Mouse (Mus musculus): ENCODE data around the gene Cdkal1.

The Cdkal1 gene

DNA sequence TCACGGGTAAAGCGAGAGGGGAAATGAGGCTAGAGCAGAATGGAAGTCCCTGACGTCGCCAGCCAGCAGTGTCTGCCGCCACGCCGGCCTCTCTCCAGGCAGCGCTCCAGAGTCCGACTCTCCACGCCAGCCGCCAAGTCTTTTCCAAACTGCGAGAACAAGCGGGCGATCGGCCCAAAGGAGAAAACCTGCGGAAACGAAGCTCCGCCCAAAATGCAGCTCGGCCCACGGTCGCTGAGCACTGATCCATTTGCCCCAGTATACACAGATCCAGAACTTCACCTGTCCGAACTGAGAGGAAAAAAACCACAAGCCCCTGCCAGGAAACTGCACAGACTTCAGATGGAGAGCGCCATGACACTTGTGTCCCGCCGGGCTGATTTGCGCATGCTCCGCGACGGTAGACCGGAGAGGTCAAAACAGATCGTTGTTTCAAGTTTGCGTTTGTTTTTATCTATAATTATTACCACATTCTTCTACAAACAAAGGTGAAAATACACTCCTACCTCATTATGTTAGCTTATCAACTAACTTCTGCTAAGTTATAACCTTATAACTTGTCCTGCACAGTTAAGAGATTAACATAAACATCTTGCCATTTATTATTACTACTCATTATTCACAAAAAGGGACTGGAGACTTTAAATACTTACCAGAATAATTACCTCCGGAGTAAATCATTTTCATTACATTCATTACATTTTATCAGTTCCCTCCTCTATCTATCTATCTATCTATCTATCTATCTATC is at the start of gene Cdkal1:
Cdkal1 (minus strand) TSS at position 394 of the 751 bp plus-strand sequence.
- DNase-seq, result peak; percentile 86 to 91

DNA sequence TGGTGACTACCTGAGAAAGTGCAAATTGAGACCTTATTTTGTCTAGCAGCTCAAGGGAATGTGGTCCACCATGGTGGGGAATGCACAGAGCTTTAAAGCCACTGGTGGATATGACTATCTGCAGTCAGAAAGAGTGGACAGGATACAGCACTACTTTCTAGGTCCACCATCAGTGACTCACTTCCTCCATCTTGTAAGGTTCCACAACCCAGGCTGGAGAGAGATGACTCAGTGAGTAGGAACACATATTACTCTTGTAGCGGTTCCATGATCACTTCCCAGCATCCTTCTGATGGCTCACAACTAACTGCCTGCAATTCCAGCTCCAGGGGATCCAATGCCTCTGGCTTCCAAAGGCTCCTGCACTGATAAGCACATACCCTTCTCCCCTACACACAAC is 47.9 kb upstream of the Cdkal1 start:
- no peak for DNase-seq

DNA sequence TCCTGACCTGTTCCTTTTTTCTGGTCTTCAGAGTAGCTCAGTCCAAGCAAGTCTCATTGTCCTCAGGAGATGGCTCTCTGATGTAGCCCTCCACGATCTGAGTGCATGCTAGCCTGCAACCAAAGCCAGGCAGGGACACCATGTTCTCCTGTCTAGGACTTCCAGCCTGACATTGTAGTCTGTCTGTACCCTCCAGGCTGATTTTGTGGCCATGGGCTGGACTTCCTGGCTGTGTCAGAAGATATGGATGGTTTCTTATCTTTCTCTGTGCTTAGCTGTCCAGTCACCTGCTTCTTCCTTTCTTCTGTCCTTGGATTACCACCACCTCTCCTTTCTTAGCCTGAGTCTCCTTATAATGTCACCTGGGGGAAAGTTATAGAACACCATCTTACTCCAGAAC is 47.2 kb upstream of the Cdkal1 start:
- no peak for DNase-seq

DNA sequence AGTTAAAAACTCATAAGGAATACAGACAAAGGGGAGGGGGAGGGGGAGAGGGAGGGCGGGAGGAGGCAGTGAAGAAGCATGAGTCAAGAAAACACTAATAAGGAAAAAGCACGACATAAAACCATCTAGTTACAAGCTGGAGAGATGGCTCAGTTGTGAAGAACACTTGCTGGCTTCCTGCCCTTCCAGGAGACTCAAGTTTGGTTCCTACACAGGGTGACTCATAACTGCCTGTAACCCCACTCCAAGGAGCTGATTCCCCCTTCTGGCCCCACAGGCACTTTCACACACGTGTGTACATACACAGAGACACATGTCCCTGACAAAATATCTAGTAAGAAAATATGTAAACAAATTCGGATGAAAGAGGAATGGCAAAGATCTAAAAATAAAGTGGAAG is 46.2 kb upstream of the Cdkal1 start:
- no peak for DNase-seq

- no peak for DNase-seq
Observed at GRCm38 (mm10) chr13:29866780-29867179, 11.3 kb upstream of the Cdkal1 start.

GRCm38 (mm10) chr13:29864331-29864730 is 8.9 kb upstream of the Cdkal1 start:
- no peak for DNase-seq

DNA sequence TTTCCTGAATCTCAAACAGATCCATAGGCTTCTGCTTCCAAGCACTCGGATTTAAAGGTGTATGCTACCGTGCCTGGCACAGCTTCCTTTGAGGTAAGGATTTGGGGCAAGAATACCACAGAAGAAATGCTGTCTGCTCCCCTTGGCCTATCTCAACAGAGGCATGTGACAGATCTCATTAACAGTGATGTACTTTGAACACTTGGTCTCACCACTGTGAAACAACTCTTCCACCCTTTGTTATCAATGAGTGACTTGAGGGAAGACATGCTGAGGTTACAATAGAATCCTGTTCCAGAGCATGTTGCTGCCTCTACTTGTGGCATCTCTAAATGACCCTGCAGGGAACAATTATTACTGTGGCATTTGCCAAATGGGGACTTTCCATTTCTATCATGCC is 4.6 kb upstream of the Cdkal1 start:
- no peak for DNase-seq

- peak; percentile 13 to 37 for DNase-seq
Observed at GRCm38 (mm10) chr13:29857436-29857835, 2.0 kb upstream of the Cdkal1 start.

DNA sequence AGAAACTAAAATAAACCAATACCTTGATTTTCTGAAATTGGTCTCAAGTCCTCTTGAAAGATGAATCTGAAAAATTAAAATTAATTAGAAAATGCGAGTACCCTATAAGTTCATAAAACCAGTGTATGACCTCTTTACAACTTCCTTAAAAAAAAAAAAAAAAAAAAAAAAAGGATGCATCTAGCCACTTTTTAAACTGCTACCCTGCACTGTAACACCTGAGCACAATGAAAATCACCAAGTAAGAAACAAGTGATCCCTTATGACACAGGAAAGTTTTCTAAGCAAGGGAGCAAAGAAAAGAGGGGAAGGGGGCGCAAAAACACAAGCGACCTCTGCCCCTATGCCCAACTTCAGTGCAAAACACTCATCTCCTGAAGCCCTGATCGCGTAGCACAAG is 598 bp downstream of the Cdkal1 start:
- DNase-seq, result no peak

GRCm38 (mm10) chr13:29838409-29839047 is 16.9 kb downstream of the Cdkal1 start:
- DNase-seq, result no peak

- peak; percentile 53 to 69 for DNase-seq
Observed at GRCm38 (mm10) chr13:29835170-29835569, 20.3 kb downstream of the Cdkal1 start.

DNA sequence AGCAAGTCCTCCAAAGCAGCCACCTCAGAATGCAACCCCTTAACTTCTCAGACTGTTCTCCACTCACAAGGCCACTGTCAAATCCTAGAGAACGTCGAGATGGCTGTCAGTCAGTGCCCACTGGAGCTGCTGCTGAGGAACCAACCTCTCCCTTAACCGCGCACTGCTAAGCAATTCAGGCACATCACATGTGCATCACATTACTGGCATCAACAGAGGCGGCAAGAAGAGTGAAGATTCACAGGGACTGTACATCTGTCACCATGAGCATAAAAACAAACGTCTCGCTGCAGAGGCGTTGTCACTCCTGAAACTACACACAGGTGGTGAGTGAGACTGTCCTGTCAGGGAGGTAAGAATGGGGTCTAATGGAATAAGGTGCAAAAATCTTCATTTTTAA is 21.7 kb downstream of the Cdkal1 start:
- DNase-seq, result no peak

DNA sequence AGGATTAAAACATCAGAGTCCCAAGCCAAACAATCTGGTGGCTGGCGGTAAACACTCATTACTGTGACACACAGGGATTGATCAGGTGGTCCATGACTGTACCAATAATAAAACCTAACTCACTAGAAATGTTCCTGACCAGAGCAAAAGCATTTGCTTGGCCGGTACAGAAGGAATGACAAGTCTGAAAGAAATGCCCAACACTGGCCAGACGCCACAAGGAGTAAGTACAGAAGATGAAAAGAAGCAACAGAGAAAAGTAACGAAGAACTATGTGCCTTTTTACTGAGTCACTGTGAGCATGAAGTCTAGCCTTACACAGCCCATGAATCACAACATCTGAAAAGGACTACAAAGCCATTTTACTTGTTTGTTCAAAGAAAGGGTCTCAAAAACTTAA is 24.3 kb downstream of the Cdkal1 start:
- DNase-seq, result no peak

GRCm38 (mm10) chr13:29828032-29828431 is 27.4 kb downstream of the Cdkal1 start:
- DNase-seq, result no peak

- DNase-seq, result no peak
Observed at GRCm38 (mm10) chr13:29826469-29826868, 29.0 kb downstream of the Cdkal1 start.

GRCm38 (mm10) chr13:29826041-29826440 is 29.4 kb downstream of the Cdkal1 start:
- no peak for DNase-seq

DNA sequence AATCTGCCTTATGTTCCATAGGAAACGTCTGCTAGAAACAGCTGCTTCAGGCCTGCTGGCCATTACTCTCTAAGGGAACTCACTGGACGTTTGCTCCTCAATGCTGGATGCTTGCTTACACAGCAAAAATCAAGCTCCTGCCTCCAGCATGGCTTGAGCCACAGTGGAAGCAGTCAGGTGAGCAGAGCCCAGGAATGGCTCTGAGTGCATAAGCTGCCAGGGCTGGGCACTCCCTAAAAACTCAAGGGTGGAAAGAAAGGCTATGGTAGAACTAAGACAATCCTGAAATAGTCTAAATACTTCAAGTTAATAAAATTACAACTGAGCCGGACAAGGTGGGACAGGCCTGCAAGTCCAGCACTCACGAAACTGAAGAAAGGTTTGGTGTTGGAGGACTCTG is 30.7 kb downstream of the Cdkal1 start:
- peak in 1 of 2 experiments; percentile 40 for DNase-seq

DNA sequence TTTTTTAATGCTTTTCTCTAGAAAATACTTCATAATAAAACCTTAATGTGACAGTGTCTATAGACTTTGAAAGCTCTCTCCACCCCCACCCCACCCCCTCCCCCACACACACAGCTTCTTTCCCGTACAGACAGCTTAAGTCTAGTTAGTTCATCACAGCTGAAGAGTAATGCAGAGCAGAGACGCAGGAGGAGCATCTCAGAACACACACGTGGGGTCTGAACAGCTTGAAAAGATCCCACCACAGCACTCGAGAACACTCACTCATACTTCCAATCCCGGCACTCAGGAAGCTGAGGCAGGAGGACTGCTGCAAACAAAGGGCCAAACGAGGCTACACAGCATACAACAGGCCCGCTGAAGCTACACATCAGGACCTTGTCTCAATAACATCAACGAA is 31.1 kb downstream of the Cdkal1 start:
- no peak for DNase-seq

DNA sequence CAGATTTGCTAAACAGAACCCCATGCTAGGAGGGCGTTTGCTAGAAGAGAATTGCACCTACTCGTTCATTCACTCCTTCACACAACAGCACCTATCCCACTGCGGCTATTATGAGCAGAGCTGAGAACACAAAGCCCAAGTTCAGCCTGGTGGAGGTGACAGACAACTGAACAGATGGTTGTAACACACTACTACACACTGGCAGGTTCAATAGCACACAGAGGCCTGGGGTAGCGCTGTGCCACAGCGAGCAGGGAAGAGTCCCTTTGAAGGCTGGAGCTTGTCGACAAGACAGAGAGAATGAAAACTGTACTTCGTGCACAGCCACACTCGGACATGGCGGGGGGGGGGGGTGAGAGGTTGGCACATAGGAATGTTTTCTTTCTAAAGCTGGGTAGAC is 31.6 kb downstream of the Cdkal1 start:
- DNase-seq, result no peak

GRCm38 (mm10) chr13:29823487-29823886 is 32.0 kb downstream of the Cdkal1 start:
- DNase-seq, result no peak

DNA sequence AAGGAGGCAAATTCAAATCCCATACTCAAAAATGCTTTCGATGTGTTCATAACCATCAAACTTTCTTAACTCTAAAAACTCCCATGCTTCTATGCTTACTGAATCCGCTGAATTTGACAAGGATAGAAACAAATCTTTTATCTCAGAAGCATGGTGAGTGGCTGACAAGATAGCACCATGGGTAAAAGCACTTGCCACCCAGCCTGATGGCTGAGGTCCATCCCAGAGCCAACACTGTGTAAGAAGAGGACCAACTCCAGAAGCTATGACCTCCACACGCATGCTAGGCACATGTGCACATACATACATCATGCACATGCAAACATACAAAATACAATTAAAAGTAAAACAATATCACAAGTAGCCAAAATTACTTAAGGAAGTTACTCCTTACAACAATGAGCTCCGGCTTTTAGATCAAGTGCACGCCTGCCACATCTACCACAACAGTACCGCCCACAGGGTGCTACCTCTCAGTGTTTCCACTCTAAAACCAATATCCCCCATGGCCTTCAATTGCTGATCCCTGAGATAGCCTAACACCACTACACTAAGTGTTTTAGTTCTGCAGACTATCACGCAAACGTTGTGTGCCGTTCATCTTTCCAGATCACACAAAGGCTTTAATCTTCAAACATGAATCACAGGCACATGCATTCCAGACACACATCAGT is 35.4 kb downstream of the Cdkal1 start:
- no peak for DNase-seq

DNA sequence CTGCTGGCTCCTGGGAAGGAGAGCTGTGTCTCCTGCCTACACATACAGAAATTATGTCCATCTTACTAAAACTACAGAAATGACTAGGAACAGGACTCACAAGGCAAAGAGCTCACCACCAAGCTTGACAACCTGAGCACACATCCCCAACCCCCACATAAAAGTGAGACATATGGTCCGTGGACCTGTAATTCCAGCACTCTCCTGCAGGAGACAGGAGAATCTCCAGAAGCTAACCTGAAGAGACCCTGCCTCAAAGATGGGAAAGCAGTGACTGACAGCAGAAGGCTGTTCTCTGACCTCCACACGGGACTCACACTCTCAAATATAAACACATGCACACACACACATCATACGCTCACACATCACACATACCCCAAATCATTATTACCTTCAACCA is 36.3 kb downstream of the Cdkal1 start:
- no peak for DNase-seq

GRCm38 (mm10) chr13:29818314-29818713 is 37.2 kb downstream of the Cdkal1 start:
- no peak for DNase-seq

DNA sequence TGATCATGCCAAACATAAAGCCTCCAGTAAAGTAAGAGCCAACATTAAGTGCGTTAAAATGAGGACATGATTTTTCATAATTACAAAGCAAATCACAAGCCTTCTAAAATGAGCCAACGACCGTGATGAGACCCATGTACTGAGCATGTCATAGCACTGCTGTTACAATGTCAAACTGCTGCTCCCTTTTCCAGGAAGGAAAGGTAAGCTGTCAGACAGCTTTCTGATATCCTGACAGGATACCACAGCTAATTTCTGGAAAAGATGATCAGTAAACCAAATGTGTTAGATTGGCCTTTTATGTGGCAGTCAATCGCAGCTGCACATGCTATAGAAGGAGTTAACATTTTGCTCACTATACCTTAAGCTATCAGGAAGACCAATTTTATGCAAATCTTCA is 44.7 kb downstream of the Cdkal1 start:
- no peak for DNase-seq
